Mouse (Mus musculus) embryonic facial prominence, embryonic 14.5 days (tissue): Measurements from ENCODE around the gene Zfp212. TPM values are rescaled to one million over a fixed set of nuclear protein-coding genes. Genes with fewer than 3 reads are reported as not detected.
A peak's percentile ranks its signal among the peaks of the same experiment; 100 is the strongest.

Source experiments
- ATAC-seq: fragments of 200-750 bp; cut with Nextera tagmentation; 2 replicates; pipeline ENCODE4 v1.8.0; 2017; ENCODE audit warnings: low read depth, moderate number of reproducible peaks, moderate TSS enrichment
- DNase-seq: peaks from one replicate; pipeline ENCODE4 v3.0.0-alpha.2; 2015; ENCODE audit warnings: low spot score
- H3K27ac ChIP-seq: fragments of 300-500 bp; sonication (generic); replicated peaks from 2 replicates; pipeline ENCODE4 v1.5.1; 2014; ENCODE audit warnings: low read depth, mild to moderate bottlenecking, low read length, moderate library complexity
- H3K27me3 ChIP-seq: fragments of 300-500 bp; sonication (generic); replicated peaks from 2 replicates; pipeline ENCODE4 v1.6.1; 2014; ENCODE audit warnings: low read length; ENCODE audit not compliant: control insufficient read depth, insufficient read depth
- H3K36me3 ChIP-seq: fragments of 300-500 bp; sonication (generic); 2 replicates; pipeline ENCODE4 v1.6.1; 2014; ENCODE audit warnings: low read length, mixed read lengths; ENCODE audit not compliant: control insufficient read depth, insufficient read depth
- H3K4me1 ChIP-seq: fragments of 300-500 bp; sonication (generic); 2 replicates; pipeline ENCODE4 v1.6.1; 2014; ENCODE audit warnings: antibody characterized with exemption, low read length; ENCODE audit not compliant: control insufficient read depth, insufficient read depth
- H3K4me2 ChIP-seq: fragments of 300-500 bp; sonication (generic); 2 replicates; pipeline ENCODE4 v1.6.1; 2014; ENCODE audit warnings: low read depth, mild to moderate bottlenecking, low read length, moderate library complexity, mixed read lengths
- H3K4me3 ChIP-seq: fragments of 300-500 bp; sonication (generic); 2 replicates; pipeline ENCODE4 v1.5.1; 2014; ENCODE audit warnings: low read depth, mild to moderate bottlenecking, low read length
- H3K9ac ChIP-seq: fragments of 300-500 bp; sonication (generic); 2 replicates; pipeline ENCODE4 v1.6.1; 2014; ENCODE audit warnings: low read depth, mild to moderate bottlenecking, low read length, moderate library complexity, mixed read lengths
- H3K9me3 ChIP-seq: fragments of 300-500 bp; sonication (generic); 2 replicates; pipeline ENCODE4 v1.6.1; 2016; ENCODE audit warnings: low read length; ENCODE audit not compliant: control insufficient read depth
- WGBS: fragments of 180-500 bp; shearing (Covaris S2); extraction: QIAGEN DNeasy Blood & Tissue Kit; methylation state at CpG from one replicate; pipeline ENCODE4 v1.1.7; 2014; 5-methylcytosine and 5-hydroxymethylcytosine counted together
- polyA plus RNA-seq: library from polyadenylated mRNA; unstranded; fragments of >200 nt; fragmentation: Nextera tagmentation; extraction: Ambion mirVana; gene quantifications from 2 replicates; pipeline ENCODE4 v1.2.1, GENCODE M21; 2014

The Zfp212 gene
- polyA plus RNA-seq, 1 experiment from 2014 or later, result 12.5 TPM

- 75% methylated on average over 5 of the region's 5 CpGs for WGBS
- Histone ChIP-seq H3K27ac (no peak overlapping the region), H3K36me3 (no peaks in the 10 kb centered on the region), H3K4me3 (no peak overlapping the region), H3K9ac (no peak overlapping the region), H3K27me3 (no peaks in the 10 kb centered on the region), H3K4me2 (no peak overlapping the region), H3K4me1 (peaks cover 8% of the 10 kb centered on the region; the same call in 1 of the 2 replicates), H3K9me3 (no peaks in the 10 kb centered on the region)
- DNase-seq (no peak), ATAC-seq (no peak)
Observed at GRCm38 (mm10) chr6:47917051-47917450, 3.2 kb upstream of the Zfp212 start.

- ATAC-seq (no peak), DNase-seq (no peak)
- no peaks in the 10 kb centered on the region for H3K27me3 ChIP-seq
- no peak overlapping the region for H3K4me3 ChIP-seq
- H3K4me2 ChIP-seq, result no peak overlapping the region
- H3K36me3 ChIP-seq, result 0 out of 2 replicates have a peak, but pooled peaks cover 6% of the 10 kb centered on the region
- WGBS, result 67% methylated on average over 3 of the region's 3 CpGs
- H3K9ac ChIP-seq, result no peak overlapping the region
- H3K9me3 ChIP-seq, result no peaks in the 10 kb centered on the region
- H3K27ac ChIP-seq, result no peak overlapping the region
- peaks cover 9% of the 10 kb centered on the region; the same call in 1 of the 2 replicates for H3K4me1 ChIP-seq
Observed at GRCm38 (mm10) chr6:47918768-47919274, 1.5 kb upstream of the Zfp212 start.

GRCm38 (mm10) chr6:47919646-47920446, 430 bp upstream of the Zfp212 start:
- peak overlapping the region; percentile 77 for H3K4me2 ChIP-seq
- DNase-seq (no peak), ATAC-seq (peak; percentile 15; the same call in 1 of the 2 replicates)
- 27% methylated on average over 11 of the region's 11 CpGs for WGBS
- H3K4me3 ChIP-seq, result peak overlapping the region; percentile 83
- no peaks in the 10 kb centered on the region for H3K27me3 ChIP-seq
- peak overlapping the region; percentile 98 for H3K27ac ChIP-seq
- 0 out of 2 replicates have a peak, but pooled peaks cover 6% of the 10 kb centered on the region for H3K36me3 ChIP-seq
- H3K4me1 ChIP-seq, result peaks cover 9% of the 10 kb centered on the region; the same call in 1 of the 2 replicates
- peak overlapping the region; percentile 91 for H3K9ac ChIP-seq
- no peaks in the 10 kb centered on the region for H3K9me3 ChIP-seq

- H3K4me3 ChIP-seq, result peak overlapping the region; percentile 49
- H3K9me3 ChIP-seq, result no peaks in the 10 kb centered on the region
- H3K27me3 ChIP-seq, result no peaks in the 10 kb centered on the region
- DNase-seq (no peak), ATAC-seq (no peak)
- H3K4me1 ChIP-seq, result no peaks in the 10 kb centered on the region
- WGBS, result 47% methylated on average over 12 of the region's 12 CpGs
- H3K4me2 ChIP-seq, result peak overlapping the region; percentile 86
- peak overlapping the region; percentile 87 for H3K9ac ChIP-seq
- H3K36me3 ChIP-seq, result peaks cover 20% of the 10 kb centered on the region; the same call in 1 of the 2 replicates
- H3K27ac ChIP-seq, result no peak overlapping the region
Observed at GRCm38 (mm10) chr6:47942461-47942860, 22.2 kb downstream of the Zfp212 start.

GRCm38 (mm10) chr6:47943021-47943691, 22.9 kb downstream of the Zfp212 start:
- peak; percentile 65 for DNase-seq

GRCm38 (mm10) chr6:47943721-47944120, 23.4 kb downstream of the Zfp212 start:
- H3K36me3 ChIP-seq, result peaks cover 24% of the 10 kb centered on the region; the same call in 1 of the 2 replicates
- no peaks in the 10 kb centered on the region for H3K9me3 ChIP-seq
- WGBS, result 72% methylated on average over 3 of the region's 3 CpGs
- no peaks in the 10 kb centered on the region for H3K27me3 ChIP-seq
- H3K9ac ChIP-seq, result peak overlapping the region; percentile 87
- H3K4me2 ChIP-seq, result peak overlapping the region; percentile 86
- ATAC-seq (no peak), DNase-seq (no peak)
- H3K4me1 ChIP-seq, result no peaks in the 10 kb centered on the region
- peak overlapping the region; percentile 49 for H3K4me3 ChIP-seq
- H3K27ac ChIP-seq, result peak overlapping the region; percentile 84

More at GRCm38 (mm10) chr6:47943021-47943691, 22.9 kb downstream of the Zfp212 start:
- WGBS, result 16% methylated on average over 33 of the region's 64 CpGs
- no peaks in the 10 kb centered on the region for H3K27me3 ChIP-seq
- peak overlapping the region; percentile 49 for H3K4me3 ChIP-seq
- no peaks in the 10 kb centered on the region for H3K4me1 ChIP-seq
- peak overlapping the region; percentile 84 for H3K27ac ChIP-seq
- H3K9me3 ChIP-seq, result no peaks in the 10 kb centered on the region
- peak; percentile 95 for ATAC-seq
- peaks cover 24% of the 10 kb centered on the region; the same call in 1 of the 2 replicates for H3K36me3 ChIP-seq
- peak overlapping the region; percentile 86 for H3K4me2 ChIP-seq
- peak overlapping the region; percentile 87 for H3K9ac ChIP-seq

- no peak for ATAC-seq
- H3K36me3 ChIP-seq, result peaks cover 39% of the 10 kb centered on the region
- 95% methylated on average over 4 of the region's 4 CpGs for WGBS
- no peak overlapping the region for H3K4me3 ChIP-seq
- H3K27ac ChIP-seq, result no peak overlapping the region
- H3K27me3 ChIP-seq, result no peaks in the 10 kb centered on the region
- no peak overlapping the region for H3K9ac ChIP-seq
- no peaks in the 10 kb centered on the region for H3K9me3 ChIP-seq
- H3K4me2 ChIP-seq, result no peak overlapping the region
- no peak for DNase-seq
- H3K4me1 ChIP-seq, result no peaks in the 10 kb centered on the region
Observed at GRCm38 (mm10) chr6:47947388-47947787, 27.1 kb downstream of the Zfp212 start.

GRCm38 (mm10) chr6:47953191-47953726, 33.0 kb downstream of the Zfp212 start, which contains the start of gene Zfp956:
TSS of gene Zfp956 (plus strand) at chr6:47953390.
- H3K9me3 ChIP-seq, result no peaks in the 10 kb centered on the region
- no peaks in the 10 kb centered on the region for H3K27me3 ChIP-seq
- ATAC-seq (peak; percentile 100), DNase-seq (peak; percentile 97)
- peak within 1 kb of the TSS; percentile 65 for H3K4me3 ChIP-seq
- under 1% methylated on average over 31 of the region's 31 CpGs for WGBS
- H3K27ac ChIP-seq, result peak within 1 kb of the TSS; percentile 58; the same call in 1 of the 2 replicates
- H3K4me1 ChIP-seq, result peaks cover 12% of the 10 kb centered on the region; the same call in 1 of the 2 replicates
- peak within 1 kb of the TSS; percentile 67 for H3K4me2 ChIP-seq
- H3K9ac ChIP-seq, result peak within 1 kb of the TSS; percentile 70
- peaks cover 40% of the 10 kb centered on the region for H3K36me3 ChIP-seq
